Mouse (Mus musculus) liver, adult 2 months (tissue): ENCODE results near the gene Tll2. TPM values are rescaled to one million over a fixed set of nuclear protein-coding genes. Genes with fewer than 3 reads are reported as not detected.
A peak's percentile ranks its signal among the peaks of the same experiment; 100 is the strongest.

Experiments
- DNase-seq: peaks from one replicate; pipeline ENCODE4 v3.0.0-alpha.2; 2011; ENCODE audit warnings: low read depth, low spot score; ENCODE audit errors: extremely low read depth
- H3K27ac ChIP-seq: fragments of 200-500 bp; replicated peaks from 2 replicates; pipeline ENCODE4 v1.5.1; 2012; ENCODE audit warnings: low read depth, mild to moderate bottlenecking, control low read depth, inconsistent platforms, low read length; ENCODE audit not compliant: insufficient read depth
- H3K27me3 ChIP-seq: fragments of 200-500 bp; 2 replicates; pipeline ENCODE4 v1.6.1; 2012; ENCODE audit warnings: mild to moderate bottlenecking, moderate library complexity, low read length, inconsistent platforms; ENCODE audit not compliant: control insufficient read depth, insufficient read depth
- H3K36me3 ChIP-seq: fragments of 200-500 bp; 2 replicates; pipeline ENCODE4 v1.6.1; 2012; ENCODE audit warnings: low read length, inconsistent platforms; ENCODE audit not compliant: control insufficient read depth, insufficient read depth
- H3K4me1 ChIP-seq: fragments of 200-500 bp; 2 replicates; pipeline ENCODE4 v1.6.1; 2011; ENCODE audit warnings: low read length; ENCODE audit not compliant: control insufficient read depth, insufficient read depth
- H3K4me3 ChIP-seq: fragments of 200-500 bp; 2 replicates; pipeline ENCODE4 v1.5.1; 2011; ENCODE audit warnings: low read depth, mild to moderate bottlenecking, control low read depth, low read length, moderate library complexity; ENCODE audit not compliant: insufficient read depth
- H3K79me2 ChIP-seq: fragments of 200-500 bp; 2 replicates; pipeline ENCODE4 v1.6.1; 2012; ENCODE audit warnings: inconsistent platforms, mild to moderate bottlenecking, low read length, moderate library complexity; ENCODE audit not compliant: control insufficient read depth, insufficient read depth
- H3K9ac ChIP-seq: fragments of 200-500 bp; 2 replicates; pipeline ENCODE4 v1.6.1; 2012; ENCODE audit warnings: low read depth, mild to moderate bottlenecking, control low read depth, inconsistent platforms, low read length
- CTCF ChIP-seq: fragments of 200-500 bp; IDR thresholded peaks from 2 replicates; pipeline ENCODE4 v1.5.1; 2011; ENCODE audit warnings: low read depth, low read length, control low read depth
- POLR2A ChIP-seq: fragments of 200-500 bp; IDR thresholded peaks from 2 replicates; pipeline ENCODE4 v1.6.1; 2011; ENCODE audit warnings: low read length, control low read depth; ENCODE audit not compliant: insufficient read depth; ENCODE audit errors: extremely low read depth
- WGBS: fragments of 180-500 bp; shearing (Covaris S2); methylation state at CpG from one replicate; pipeline ENCODE4 v1.1.7; 2018; 5-methylcytosine and 5-hydroxymethylcytosine counted together
- polyA plus RNA-seq: library from polyadenylated mRNA; depleted of rRNA; stranded (reverse); fragments of >200 nt; gene quantifications from 2 replicates; pipeline ENCODE4 v1.2.3, GENCODE M21; 2012
- total RNA-seq: library from RNA; depleted of rRNA; stranded (reverse); fragments of >200 nt; gene quantifications from 2 replicates; pipeline ENCODE4 v1.2.3, GENCODE M21; 2014

The Tll2 gene
- total and polyA plus RNA-seq, 2 experiments, result not detected

- Histone ChIP-seq H3K27ac (no peak overlapping the region), H3K27me3 (no peaks in the 10 kb centered on the region), H3K36me3 (peaks cover 57% of the 10 kb centered on the region), H3K9ac (no peak overlapping the region), H3K79me2 (peaks cover 15% of the 10 kb centered on the region; the same call in 1 of the 2 replicates), H3K4me3 (no peak overlapping the region), H3K4me1 (no peaks in the 10 kb centered on the region)
- 92% methylated on average over 5 of the region's 5 CpGs for WGBS
- DNase-seq, result no peak
- TF ChIP-seq CTCF (no peak), POLR2A (no peak)
These were observed 35.4 kb upstream of the Tll2 start for GRCm38 (mm10) chr19:41241997-41242396.

DNA sequence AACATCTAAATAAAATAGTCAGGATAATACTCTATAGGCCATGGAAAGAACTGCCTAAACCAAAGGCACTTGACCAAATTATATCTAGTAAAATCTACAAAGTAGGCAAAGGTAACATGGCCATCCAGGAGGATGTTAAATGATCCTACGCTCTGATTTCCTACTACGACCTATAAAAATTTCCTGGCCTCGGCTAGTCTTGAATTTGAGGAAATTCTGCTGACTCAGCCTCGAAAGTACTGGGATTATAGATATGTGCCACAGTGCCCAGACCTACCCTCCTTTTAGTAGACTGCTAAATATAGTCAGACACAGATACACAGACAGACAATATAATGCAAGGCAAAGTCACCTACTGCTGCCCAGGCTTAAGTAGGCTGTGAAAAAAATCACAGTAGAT lies 27.1 kb upstream of the Tll2 start:
- TF ChIP-seq CTCF, result no peak
- TF ChIP-seq POLR2A, result no peak
- H3K79me2 ChIP-seq, result peaks cover 7% of the 10 kb centered on the region; the same call in 1 of the 2 replicates
- 90% methylated on average over 4 of the region's 4 CpGs for WGBS
- H3K27ac ChIP-seq, result no peak overlapping the region
- H3K9ac ChIP-seq, result no peak overlapping the region
- H3K4me3 ChIP-seq, result no peak overlapping the region
- peaks cover 61% of the 10 kb centered on the region for H3K36me3 ChIP-seq
- DNase-seq, result no peak
- H3K4me1 ChIP-seq, result no peaks in the 10 kb centered on the region
- H3K27me3 ChIP-seq, result no peaks in the 10 kb centered on the region

GRCm38 (mm10) chr19:41208326-41208725 lies 1.7 kb upstream of the Tll2 start:
- H3K79me2 ChIP-seq, result no peaks in the 10 kb centered on the region
- no peaks in the 10 kb centered on the region for H3K27me3 ChIP-seq
- WGBS, result 9% methylated on average over 7 of the region's 7 CpGs
- no peak overlapping the region for H3K4me3 ChIP-seq
- peaks cover 17% of the 10 kb centered on the region for H3K36me3 ChIP-seq
- no peak for TF ChIP-seq CTCF
- no peak for TF ChIP-seq POLR2A
- no peaks in the 10 kb centered on the region for H3K4me1 ChIP-seq
- peak; percentile 24 for DNase-seq
- H3K9ac ChIP-seq, result no peak overlapping the region
- H3K27ac ChIP-seq, result no peak overlapping the region

- no peaks in the 10 kb centered on the region for H3K4me1 ChIP-seq
- H3K4me3 ChIP-seq, result no peak overlapping the region
- no peak for TF ChIP-seq CTCF
- no peak for TF ChIP-seq POLR2A
- H3K27me3 ChIP-seq, result no peaks in the 10 kb centered on the region
- no peak overlapping the region for H3K27ac ChIP-seq
- DNase-seq, result no peak
- WGBS, result 3% methylated on average over 46 of the region's 46 CpGs
- H3K9ac ChIP-seq, result no peak overlapping the region
- no peaks in the 10 kb centered on the region for H3K79me2 ChIP-seq
- peaks cover 8% of the 10 kb centered on the region; the same call in 1 of the 2 replicates for H3K36me3 ChIP-seq
These were observed 409 bp downstream of the Tll2 start for GRCm38 (mm10) chr19:41206041-41206810.

- no peaks in the 10 kb centered on the region for H3K79me2 ChIP-seq
- H3K27me3 ChIP-seq, result no peaks in the 10 kb centered on the region
- no peaks in the 10 kb centered on the region for H3K36me3 ChIP-seq
- H3K27ac ChIP-seq, result no peak overlapping the region
- H3K4me1 ChIP-seq, result no peaks in the 10 kb centered on the region
- peak; percentile 26 for DNase-seq
- no peak overlapping the region for H3K9ac ChIP-seq
- H3K4me3 ChIP-seq, result no peak overlapping the region
- TF ChIP-seq CTCF (no peak), POLR2A (no peak)
- 71% methylated on average over 11 of the region's 11 CpGs for WGBS
These were observed 2.2 kb downstream of the Tll2 start for GRCm38 (mm10) chr19:41204159-41205081.

DNA sequence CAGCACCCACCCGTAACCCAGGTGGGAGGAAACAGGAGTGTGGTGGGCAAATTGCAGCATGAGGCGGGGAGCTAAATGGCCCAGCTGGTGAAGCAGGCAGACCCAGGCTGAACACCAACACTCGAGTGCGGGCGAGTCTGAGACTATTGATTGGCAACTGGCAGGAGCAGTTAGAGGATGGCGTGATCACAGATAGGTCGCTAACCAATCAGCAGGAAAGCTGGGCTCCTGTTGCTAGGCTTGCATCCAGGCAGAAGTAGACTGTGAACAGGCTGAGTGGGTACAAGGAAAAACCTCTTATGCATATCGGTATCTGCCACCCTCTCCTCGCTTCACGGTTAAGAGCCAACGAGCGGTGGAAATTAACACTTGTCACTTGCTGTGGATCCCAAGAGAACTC lies 9.0 kb downstream of the Tll2 start:
- 78% methylated on average over 12 of the region's 12 CpGs for WGBS
- DNase-seq, result no peak
- Histone ChIP-seq H3K9ac (no peak overlapping the region), H3K27me3 (no peaks in the 10 kb centered on the region; the same call in 1 of the 2 replicates), H3K79me2 (no peaks in the 10 kb centered on the region), H3K36me3 (no peaks in the 10 kb centered on the region), H3K27ac (no peak overlapping the region), H3K4me1 (no peaks in the 10 kb centered on the region), H3K4me3 (no peak overlapping the region)
- no peak for TF ChIP-seq CTCF
- no peak for TF ChIP-seq POLR2A
